Mouse (Mus musculus): Measurements from ENCODE around the gene Tnfaip8l2.
"Not testable (repeated sequence)": the region's sequence is repeated elsewhere in the genome, so short reads cannot be mapped to it uniquely, and the experiment has no call there.

Gene Tnfaip8l2

DNA sequence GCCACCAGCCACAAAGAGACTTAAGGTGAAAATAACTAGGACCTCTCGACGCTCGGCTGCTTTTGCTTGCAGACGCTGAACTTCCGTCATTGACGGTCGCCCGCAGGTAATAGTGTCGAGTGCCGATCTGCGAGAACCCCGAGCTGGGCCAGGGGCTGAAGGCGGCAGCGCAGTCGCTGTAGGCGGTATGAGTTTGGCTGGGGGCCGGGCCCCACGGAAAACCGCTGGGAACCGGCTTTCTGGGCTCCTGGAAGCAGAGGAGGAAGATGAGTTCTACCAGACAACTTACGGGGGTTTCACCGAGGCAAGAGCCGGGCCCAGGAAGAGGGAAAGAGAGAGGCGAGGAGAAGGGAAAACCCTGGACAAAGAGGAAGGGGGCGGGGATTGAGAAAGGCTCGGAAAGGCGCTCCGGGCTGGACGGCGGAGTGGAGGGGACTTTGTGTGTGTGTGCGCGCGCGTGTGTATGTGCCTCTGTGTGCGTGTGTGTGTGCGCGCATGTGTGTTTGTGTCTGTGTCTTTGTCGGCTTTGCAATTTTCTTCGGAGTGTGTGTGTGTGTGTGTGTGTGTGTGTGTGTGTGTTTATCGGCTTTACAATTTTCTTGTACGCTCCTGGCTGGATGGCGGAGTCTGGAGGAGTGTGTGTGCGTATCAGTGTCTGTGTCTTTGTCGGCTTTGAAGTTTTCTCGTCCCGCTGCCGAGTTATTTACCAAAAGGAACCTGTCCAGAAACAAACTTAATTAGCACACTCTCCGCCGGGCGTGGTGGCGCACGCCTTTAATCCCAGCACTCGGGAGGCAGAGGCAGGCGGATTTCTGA, 31.0 kb downstream of the Tnfaip8l2 start, which contains the start of gene Vps72:
Vps72 (plus strand) TSS at position 112 of the 816 bp plus-strand sequence.
- DNase-seq: peak; percentile 82

DNA sequence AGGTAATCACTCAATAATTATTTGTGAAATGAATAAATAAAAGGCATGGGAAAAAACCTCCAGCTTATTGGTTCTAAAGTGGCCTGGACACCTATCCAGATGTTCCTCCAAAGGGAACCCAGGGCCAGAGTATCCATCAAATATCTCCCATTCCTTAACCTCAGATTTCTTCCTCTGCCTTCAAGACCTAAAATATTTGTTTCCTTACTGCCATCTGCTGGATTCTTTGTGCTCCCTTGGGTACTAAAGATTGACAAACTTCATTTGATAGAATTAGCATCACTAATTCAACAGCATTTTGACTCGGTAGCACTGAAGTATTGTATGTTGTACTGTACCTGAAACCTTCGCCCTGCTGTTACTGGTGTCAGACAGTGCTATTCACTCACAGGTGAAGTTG, 34.3 kb downstream of the Tnfaip8l2 start:
- no peak for DNase-seq

DNA sequence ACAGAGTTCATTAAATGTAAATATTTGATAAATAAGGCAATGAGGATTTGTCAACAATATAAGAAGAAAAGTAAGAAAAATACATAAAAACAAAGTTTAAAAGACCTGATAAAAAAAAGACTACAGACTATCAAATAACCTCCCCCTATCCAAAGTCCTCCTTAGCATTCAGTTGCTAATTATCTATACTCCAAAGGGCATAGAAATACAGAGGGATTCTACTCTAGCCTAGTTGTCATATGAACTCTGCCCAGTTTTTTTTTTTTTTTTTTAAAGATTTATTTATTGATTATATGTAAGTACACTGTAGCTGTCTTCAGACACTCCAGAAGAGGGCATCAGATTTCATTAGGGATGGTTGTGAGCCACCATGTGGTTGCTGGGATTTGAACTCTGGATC, 34.9 kb downstream of the Tnfaip8l2 start:
- not testable (repeated sequence) for DNase-seq

DNA sequence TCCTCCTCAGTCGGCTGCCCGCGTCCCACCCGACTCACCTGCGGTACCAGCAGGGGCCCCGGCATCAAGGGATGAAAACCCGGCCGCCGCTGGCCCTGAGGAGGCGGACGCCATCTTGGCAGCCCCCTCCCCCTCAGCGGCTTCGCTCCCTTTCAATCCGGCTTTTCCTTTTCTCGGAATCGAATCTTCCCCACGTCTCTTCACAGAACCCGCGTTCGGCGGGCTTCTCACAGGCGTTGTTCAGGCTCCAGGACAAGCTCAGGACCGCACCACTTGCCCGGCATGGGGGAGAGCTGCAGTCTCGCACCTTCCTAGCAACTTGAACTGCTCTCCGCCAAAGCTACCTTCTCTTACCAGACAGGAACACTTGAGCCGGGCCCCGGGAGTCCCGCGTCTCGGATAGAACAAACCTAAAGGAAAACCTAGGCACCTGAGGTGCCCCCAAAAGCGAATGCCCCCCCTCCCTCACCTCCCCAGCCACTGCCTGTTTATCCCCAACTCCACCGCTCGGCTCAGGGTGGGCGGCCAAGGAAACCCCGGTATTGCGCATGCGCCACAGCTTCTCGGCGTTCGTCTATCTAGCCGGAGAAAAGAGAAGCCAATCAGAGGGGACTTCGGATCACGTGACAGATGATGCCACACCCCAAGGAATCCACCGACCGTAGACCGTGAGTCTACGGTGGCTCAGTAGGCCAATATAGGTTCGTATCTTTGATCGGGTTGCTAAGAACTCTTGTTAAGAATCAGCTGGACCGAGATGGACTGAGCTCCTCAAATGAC, 35.6 kb downstream of the Tnfaip8l2 start, which contains the start of gene Pip5k1a:
Pip5k1a (minus strand) TSS at position 593 of the 780 bp plus-strand sequence.
- DNase-seq: peak; percentile 94

DNA sequence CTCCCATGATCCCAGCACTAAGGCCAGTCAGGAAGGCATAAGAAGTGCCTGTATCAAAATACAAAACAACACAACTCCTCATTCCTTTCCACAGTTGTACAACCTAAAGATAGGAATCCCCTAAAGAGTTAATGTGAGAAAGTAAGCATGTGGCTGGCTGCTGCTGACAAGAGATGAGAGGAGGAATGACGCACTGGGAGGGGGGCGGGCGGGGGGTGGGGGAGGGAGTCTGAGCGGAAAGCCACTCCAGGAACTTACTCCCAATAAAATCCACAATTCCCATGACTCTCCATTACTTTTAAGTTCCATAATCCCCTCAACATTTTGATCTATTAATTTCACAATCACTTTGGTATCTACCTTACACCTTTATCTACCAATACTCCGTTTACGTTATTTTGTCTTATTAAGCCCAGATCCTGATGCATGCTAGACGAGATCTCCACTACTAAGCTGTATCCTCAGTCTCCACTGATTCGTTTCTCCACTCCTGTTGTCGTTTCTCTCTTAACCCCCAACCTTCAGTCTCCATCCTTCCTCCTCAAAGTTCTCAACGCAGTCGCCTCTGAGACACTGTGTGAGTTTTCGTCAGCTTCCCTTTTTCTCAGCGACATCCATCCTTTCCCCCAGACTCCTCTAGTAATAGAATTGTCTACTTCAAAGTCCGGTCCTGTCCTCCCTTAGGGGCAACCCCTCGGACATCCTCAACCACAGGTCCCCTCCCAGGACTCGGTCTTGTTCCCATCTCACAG, 36.4 kb downstream of the Tnfaip8l2 start:
- no peak for DNase-seq

DNA sequence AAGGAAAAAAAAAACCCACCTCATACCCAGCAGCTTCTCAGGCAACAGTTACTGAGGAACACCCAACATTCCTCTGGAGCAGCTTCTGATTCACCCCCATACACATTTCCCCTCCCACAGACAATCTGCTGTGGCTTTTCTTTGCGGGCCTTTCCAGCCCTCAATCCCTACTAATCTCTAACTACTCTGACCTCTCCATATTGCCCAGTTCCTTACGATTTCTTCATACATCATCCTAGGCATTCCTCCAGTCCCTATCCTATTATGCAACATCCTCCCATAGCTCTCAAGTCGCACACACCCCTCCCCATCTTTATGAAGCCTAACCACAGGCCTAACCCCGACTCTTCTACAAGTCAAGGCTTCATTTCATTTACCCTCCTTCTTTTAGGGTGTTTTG, 37.0 kb downstream of the Tnfaip8l2 start:
- no peak for DNase-seq

DNA sequence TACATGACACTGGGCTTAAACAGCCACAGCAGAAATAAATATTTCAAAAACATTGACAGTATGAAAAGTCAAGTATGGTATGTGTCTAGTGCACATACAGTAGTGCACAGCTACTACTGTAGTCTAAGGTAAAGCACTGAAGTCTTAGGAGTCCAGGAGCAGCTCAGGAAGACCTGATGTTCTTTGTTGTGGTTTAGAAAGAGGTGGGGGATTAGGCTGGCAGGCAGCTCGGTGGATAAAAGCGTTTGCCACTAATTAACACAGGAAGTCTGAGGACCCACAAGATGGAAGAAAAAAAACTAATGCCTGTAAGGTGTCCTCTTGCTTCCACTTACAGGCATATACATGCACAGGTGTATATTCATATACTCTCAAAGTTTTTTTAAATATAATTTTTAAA, 41.3 kb downstream of the Tnfaip8l2 start:
- DNase-seq: no peak

Data from cerebellum, adult 8-10 months (tissue).